Mouse (Mus musculus): Measurements from ENCODE around the gene D930048N14Rik.
"Not testable (repeated sequence)": the region's sequence is repeated elsewhere in the genome, so short reads cannot be mapped to it uniquely, and the experiment has no call there.

The D930048N14Rik gene

GRCm38 (mm10) chr11:51627907-51628306 is 22.8 kb upstream of the D930048N14Rik start:
- DNase-seq (ENCODE audit: low read depth, low spot score) = no peak

GRCm38 (mm10) chr11:51629651-51630314 is 21.0 kb upstream of the D930048N14Rik start:
- DNase-seq (ENCODE audit: low read depth, low spot score) = no peak

DNA sequence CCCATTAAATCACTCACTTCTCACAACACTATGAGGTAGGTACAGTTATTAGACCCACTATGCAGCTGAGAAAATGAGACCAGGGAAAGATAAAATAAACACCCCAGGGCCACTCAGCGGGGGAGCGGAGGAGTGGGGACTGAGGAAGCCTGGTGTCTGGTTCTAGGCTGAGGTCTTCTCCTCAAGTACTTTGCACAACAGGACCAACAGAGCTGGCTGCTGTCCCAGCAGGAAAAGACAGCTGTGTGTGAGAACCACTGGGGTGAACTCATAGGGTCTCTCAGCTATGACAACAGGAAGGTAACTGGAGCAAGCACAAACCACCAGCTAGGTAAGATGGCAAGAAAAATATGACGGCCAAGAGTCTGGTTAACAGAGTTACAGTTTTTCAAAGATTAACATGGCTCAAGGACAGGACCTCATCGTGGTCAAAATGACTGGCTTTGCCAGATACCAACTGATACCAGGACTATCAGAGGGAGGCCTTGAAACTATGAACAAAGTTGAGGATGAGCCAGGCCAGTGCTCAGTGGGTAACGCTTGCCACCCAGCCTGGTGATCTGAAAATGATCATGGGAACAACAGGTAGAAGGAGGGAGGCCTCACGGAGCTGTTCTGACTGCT is 18.5 kb upstream of the D930048N14Rik start:
- DNase-seq (ENCODE audit: low read depth, low spot score) = no peak

DNA sequence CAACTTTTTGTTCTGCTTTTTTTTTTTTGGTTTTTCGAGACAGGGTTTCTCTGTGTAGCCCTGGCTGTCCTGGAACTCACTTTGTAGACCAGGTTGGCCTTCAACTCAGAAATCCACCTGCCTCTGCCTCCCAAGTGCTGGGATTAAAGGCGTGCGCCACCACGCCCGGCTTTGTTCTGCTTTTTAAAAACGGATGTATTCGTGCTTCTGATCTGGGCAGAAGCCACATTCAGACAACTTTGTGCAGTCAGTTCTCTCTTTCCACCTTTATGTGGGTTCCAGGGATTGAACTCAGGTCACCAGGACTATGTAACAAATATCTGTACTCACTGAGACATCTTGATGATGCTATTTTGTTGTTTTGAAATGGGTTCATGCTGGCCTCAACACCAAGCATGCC is 17.6 kb upstream of the D930048N14Rik start:
- DNase-seq (ENCODE audit: low read depth, low spot score) = not testable (repeated sequence)

GRCm38 (mm10) chr11:51633721-51634120 is 17.0 kb upstream of the D930048N14Rik start:
- no peak for DNase-seq (ENCODE audit: low read depth, low spot score)

DNA sequence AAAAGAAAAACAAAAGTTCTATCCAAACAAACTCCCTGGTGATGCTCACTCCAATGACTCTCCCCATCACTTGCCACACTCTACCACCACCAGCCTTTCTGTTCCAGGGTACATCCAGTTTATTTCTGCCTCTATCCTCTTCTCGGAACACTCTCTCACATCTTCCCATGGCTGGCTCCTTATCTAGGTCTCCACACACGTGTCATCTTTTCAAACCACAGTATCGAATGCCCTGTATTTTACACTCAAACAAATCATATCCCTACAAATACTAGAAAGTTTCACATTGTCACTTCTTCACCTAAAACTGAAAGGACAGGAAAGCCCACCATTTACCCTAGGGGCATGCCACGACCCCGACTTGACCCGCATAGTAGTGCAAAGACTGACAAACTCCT is 15.6 kb upstream of the D930048N14Rik start:
- DNase-seq (ENCODE audit: low read depth, low spot score) = no peak

GRCm38 (mm10) chr11:51635525-51636322 is 15.0 kb upstream of the D930048N14Rik start, which contains the start of gene Rmnd5b:
TSS of gene Rmnd5b (minus strand) at chr11:51635896.
- DNase-seq (ENCODE audit: low read depth, low spot score) = peak; percentile 86

GRCm38 (mm10) chr11:51636323-51636684 is 14.4 kb upstream of the D930048N14Rik start:
- no peak for DNase-seq (ENCODE audit: low read depth, low spot score)

DNA sequence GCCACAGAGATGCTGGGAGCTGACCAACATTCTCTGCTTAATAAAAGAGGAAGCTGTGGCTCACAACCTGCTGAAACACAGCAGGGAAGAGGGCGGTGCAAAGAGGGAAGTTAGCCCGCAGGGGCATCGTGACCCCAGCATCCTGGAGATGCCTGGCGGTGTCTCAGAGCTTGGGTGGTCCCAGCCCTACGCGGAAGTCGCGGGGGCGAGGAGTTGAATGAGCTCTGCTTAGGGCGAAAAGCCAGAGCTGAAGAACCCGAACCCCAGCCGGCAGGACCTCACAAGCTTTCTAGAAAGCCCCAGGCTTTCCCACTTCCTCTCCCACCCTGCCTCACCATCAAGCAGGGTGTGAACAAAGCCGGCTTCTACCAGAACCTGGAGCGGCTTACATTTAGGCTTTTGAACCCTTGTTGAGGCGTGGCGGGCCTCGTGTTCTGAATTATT is 12.8 kb upstream of the D930048N14Rik start:
- no peak for DNase-seq (ENCODE audit: low read depth, low spot score)

DNA sequence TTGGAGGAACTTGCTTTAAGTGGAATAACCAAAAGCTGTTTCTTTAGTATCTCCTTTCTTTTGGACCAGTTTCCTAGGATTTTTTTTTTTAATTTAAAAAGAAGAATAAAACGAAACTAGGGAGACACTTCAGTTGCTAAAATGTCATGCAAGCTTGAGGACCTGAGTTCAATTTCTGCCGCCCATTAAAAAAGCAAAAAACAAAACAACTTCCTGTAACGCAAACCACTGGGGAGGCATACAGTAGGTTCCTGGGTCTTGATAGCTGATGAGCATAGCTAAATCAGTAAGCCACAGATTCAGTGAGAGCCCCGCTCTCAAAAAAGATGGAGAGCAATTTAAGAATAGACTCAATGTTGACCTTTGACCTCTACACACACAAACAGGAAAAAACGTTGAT is 12.3 kb upstream of the D930048N14Rik start:
- DNase-seq (ENCODE audit: low read depth, low spot score) = no peak

GRCm38 (mm10) chr11:51640748-51641147 is 10.0 kb upstream of the D930048N14Rik start:
- DNase-seq (ENCODE audit: low read depth, low spot score) = no peak

DNA sequence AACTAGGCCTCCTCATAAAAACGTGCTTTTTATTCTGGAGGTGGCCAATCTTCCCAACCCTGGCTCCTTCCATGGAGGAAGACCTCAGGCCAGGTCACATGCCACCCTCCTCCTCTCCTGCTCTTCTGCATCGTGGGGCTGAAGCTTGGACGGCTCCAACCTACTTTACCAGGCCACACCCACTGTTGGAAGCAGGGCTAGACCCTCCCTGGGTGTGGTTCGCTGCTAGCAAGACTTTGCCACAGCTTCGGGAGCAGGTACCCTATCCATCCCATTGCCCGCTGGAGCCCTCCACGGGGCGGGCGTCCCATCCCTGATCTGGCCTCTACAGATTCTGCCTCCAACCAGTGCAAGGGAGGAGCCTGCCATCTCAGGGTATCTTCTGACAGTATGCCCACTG is 7.6 kb upstream of the D930048N14Rik start:
- no peak for DNase-seq (ENCODE audit: low read depth, low spot score)

GRCm38 (mm10) chr11:51643761-51644160 is 7.0 kb upstream of the D930048N14Rik start:
- DNase-seq (ENCODE audit: low read depth, low spot score) = no peak

DNA sequence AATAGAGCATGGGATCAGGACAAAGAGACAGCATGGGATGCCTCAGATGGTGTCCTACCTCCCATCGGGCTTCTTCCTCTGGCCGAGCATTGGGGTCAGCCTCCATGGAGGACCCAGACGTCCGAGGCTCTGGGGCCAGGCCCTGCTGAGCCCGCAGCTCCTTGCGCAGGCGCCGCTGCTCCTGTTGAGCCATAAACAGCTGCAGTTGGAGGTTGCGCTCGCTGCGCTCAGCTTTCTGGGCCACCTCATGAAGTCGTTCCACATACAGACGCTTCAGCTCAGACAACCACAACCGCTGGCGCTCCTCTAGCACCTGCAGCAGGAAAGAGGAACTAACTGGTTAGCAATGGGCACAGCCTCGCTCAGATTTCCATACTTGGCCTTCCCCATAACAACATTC is 6.5 kb upstream of the D930048N14Rik start:
- no peak for DNase-seq (ENCODE audit: low read depth, low spot score)

- DNase-seq (ENCODE audit: low read depth, low spot score) = no peak
Observed at GRCm38 (mm10) chr11:51645293-51645692, 5.5 kb upstream of the D930048N14Rik start.

DNA sequence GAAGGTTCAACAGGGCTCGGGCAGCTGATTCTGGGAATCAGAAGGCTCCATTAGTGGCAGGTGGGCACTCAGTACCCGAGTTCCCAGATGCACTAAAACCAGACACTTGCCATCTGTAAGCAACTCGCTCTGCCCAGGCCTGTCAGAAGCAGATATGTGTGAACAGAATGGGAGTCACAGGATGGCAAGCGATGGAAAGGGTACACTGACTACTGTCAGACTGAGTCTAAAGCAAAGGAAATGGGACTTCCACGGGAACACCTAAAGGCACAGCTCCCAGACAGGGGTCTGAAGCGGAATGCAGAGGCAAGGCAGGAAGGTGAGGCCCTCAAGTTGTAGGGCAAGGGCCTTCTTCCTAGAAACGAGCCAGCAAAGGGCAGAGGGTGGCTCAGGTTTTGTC is 4.5 kb upstream of the D930048N14Rik start:
- no peak for DNase-seq (ENCODE audit: low read depth, low spot score)

GRCm38 (mm10) chr11:51646751-51647667 is 3.7 kb upstream of the D930048N14Rik start:
- no peak for DNase-seq (ENCODE audit: low read depth, low spot score)

DNA sequence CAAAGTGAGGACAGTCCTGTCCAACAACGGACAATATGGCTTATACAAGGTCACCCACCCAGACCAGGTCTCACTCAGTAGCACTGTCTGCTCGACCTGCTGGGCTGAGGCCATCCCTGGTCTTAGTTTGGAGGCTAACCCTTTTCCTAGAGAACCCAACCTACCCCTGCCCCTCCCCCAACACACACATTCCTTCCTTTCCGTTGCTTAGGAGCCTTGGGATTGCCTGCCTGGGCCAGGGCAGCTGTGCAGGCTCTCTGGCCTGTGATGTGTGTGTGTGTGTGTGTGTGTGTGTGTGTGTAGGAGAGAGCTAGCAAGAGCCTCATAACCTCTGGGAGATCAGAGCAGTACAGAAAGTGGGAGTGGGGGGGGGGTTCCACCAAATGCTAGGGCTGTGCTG is 2.2 kb upstream of the D930048N14Rik start:
- no peak for DNase-seq (ENCODE audit: low read depth, low spot score)

DNA sequence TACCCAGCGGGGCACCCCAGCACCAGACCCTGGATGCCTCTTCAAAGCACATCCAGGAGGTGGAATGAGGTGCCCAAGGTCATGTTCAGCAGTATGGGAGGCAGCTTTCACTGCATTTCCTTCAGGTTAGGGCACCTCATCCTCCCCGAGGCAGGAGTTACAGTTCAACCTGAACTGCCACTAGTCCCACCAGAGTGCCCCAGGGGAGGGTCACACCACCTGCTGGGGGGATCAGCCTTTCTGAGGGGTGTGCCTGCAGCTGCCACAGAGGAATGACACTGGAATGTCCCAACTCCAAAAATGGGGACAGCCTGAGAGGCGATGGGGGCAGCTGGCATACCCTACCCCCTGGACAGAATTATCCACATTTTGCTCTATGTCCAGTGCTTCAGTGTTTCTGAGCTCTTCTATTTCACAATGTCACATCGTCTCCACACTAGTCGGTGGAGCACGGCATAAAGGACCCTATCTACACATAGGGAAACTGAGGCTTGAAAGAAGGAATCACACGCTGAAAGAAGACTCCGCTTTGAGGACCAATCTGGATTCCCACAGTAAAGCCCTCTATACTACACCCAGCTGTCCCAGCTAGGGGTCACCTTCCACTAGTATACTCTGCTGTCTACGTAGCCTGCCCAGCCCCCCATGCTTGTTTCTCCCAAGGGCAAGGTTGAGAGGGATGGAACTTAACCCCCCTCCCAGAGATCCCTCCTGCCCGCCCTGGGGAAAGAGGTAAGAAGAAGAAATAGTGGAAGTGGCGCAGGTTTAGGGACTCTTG is 1.5 kb upstream of the D930048N14Rik start:
- DNase-seq (ENCODE audit: low read depth, low spot score) = no peak

GRCm38 (mm10) chr11:51649889-51650199 is 910 bp upstream of the D930048N14Rik start:
- DNase-seq (ENCODE audit: low read depth, low spot score) = no peak

DNA sequence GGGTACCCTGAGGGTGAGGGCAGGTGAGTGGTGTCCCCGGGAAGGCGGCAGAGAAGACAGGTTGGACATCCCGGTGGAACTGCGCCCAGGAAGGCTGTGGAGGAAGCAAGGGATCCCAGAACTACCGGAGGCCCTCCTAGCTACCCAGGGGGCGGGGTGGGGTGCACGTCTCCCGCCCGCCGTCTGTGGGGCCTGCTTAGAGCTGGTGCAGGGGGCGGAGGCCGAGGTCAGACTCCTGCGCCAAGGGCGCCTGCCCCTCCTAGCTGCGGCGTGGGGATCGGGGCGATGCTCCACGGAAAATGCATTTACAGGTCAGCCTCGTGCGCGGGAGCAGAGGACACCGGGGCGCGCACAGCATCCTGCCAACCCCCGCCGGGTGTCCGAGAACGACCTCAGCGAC is 493 bp upstream of the D930048N14Rik start:
- no peak for DNase-seq (ENCODE audit: low read depth, low spot score)
